In genomic region chr6:11793366-11793765, GRCm38 (mm10) we compare ENCODE assay signal across 7 mouse cellular contexts.
DNase-seq lines count a peak whose midpoint lies in the region; ATAC-seq and TF ChIP-seq lines count a peak whose summit lies in the region.

No protein-coding gene starts in this region.

- peak; percentile 21 for DNase-seq in ES-E14 (ENCODE audit: low read depth, low spot score)
- DNase-seq in adrenal gland, adult (ENCODE audit: inconsistent age in 2 of 2, low spot score in 1 of 2) = peak; percentile 41 to 85
- DNase-seq in hindbrain, embryonic 11.5 days (ENCODE audit: low spot score) = peak; percentile 69
- DNase-seq in layer of hippocampus, postnatal 10 days (ENCODE audit: low spot score in 2 of 2) = peak; percentile 63 to 65
- DNase-seq in lung, postnatal 36 days = peak; percentile 25
- DNase-seq in retina, postnatal 7 days (ENCODE audit: low read depth, low spot score) = peak; percentile 14

- peak; percentile 76 for ATAC-seq in hindbrain, embryonic 11.5 days (ENCODE audit: low FRiP score)

- H3K4me2 ChIP-seq in hindbrain, embryonic 11.5 days (replicated peaks; ENCODE audit: low read depth, low read length) = no peak overlapping the region

- no peaks in the 10 kb centered on the region for H3K9me3 ChIP-seq in ES-E14 (ENCODE audit: control insufficient read depth, insufficient read depth, low read depth, low read length)
- H3K9me3 ChIP-seq in hindbrain, embryonic 11.5 days (ENCODE audit: control insufficient read depth, low read length) = no peaks in the 10 kb centered on the region

- no peaks in the 10 kb centered on the region for H3K36me3 ChIP-seq in ES-E14 (ENCODE audit: control insufficient read depth, insufficient read depth, low read length, poor library complexity, severe bottlenecking)
- H3K36me3 ChIP-seq in hindbrain, embryonic 11.5 days (ENCODE audit: control insufficient read depth, insufficient read depth, low read length) = no peaks in the 10 kb centered on the region

- H3K27me3 ChIP-seq in hindbrain, embryonic 11.5 days (ENCODE audit: control insufficient read depth, insufficient read depth, low read length) = no peaks in the 10 kb centered on the region

- WGBS in hindbrain, embryonic 11.5 days = 32% methylated on average over 8 of the region's 8 CpGs

- H3K4me1 ChIP-seq in ES-E14 (ENCODE audit: control insufficient read depth in 2 of 2, insufficient read depth in 2 of 2, low read length in 2 of 2, poor library complexity in 1 of 2) = no peaks in the 10 kb centered on the region
- no peaks in the 10 kb centered on the region for H3K4me1 ChIP-seq in cortical plate, adult 2 months (ENCODE audit: control insufficient read depth, insufficient read depth, low read length)
- no peaks in the 10 kb centered on the region for H3K4me1 ChIP-seq in hindbrain, embryonic 11.5 days (replicated peaks; ENCODE audit: control insufficient read depth, insufficient read depth, low read length)

- no peak for TF ChIP-seq POLR2A in cortical plate, adult 2 months (IDR thresholded peaks at IDR 0.05; ENCODE audit: extremely low read depth, insufficient read depth, low read length)

- no peak overlapping the region for H3K4me3 ChIP-seq in ES-E14 (ENCODE audit: insufficient read depth in 1 of 2, low read depth in 1 of 2, low read length in 2 of 2, poor library complexity in 1 of 2, severe bottlenecking in 1 of 2)
- no peak overlapping the region for H3K4me3 ChIP-seq in cortical plate, adult 2 months (ENCODE audit: insufficient read depth, low read length)
- H3K4me3 ChIP-seq in hindbrain, embryonic 11.5 days (ENCODE audit: low read depth, low read length) = no peak overlapping the region

- no peak overlapping the region for H3K27ac ChIP-seq in ES-E14 (ENCODE audit: insufficient read depth, low read depth, low read length, poor library complexity, severe bottlenecking)
- no peak overlapping the region for H3K27ac ChIP-seq in cortical plate, adult 2 months (ENCODE audit: insufficient read depth, low read length)
- no peak overlapping the region for H3K27ac ChIP-seq in hindbrain, embryonic 11.5 days (ENCODE audit: low read depth, low read length)

- in situ Hi-C loops in ES-E14 (cut with MboI; ENCODE audit: low sequenced_read_pairs in 2 of 2, unreplicated experiment in 2 of 2) = no loop called here

- no peak overlapping the region for H3K9ac ChIP-seq in ES-E14 (ENCODE audit: insufficient read depth, low read depth, low read length, poor library complexity, severe bottlenecking)
- no peak overlapping the region for H3K9ac ChIP-seq in hindbrain, embryonic 11.5 days (ENCODE audit: low read depth, low read length)

- peak; percentile 94 for TF ChIP-seq CTCF in cortical plate, adult 2 months (IDR thresholded peaks at IDR 0.05; ENCODE audit: extremely low read depth, insufficient read depth, low read length)

TF ChIP-seq in ES-E14, 5 proteins besides CTCF, POLR2A, EP300 and RAD21:
- TF ChIP-seq ZNF384 (IDR thresholded peaks at IDR 0.05; ENCODE audit: low read depth, low read length) (no peak), ZC3H11A (IDR thresholded peaks at IDR 0.05; ENCODE audit: borderline replicate concordance, low read depth, low read length) (peak; percentile 41; the same call in 1 of the 2 replicates)

Comparison
In these comparisons a context has a peak if more than half of its experiments do, and no peak if none do; other contexts are left out.
1. DNase-seq: peak in every context shown above with its lines; median percentile 69 in hindbrain, embryonic 11.5 days; 64 in layer of hippocampus, postnatal 10 days; 63 in adrenal gland, adult; 25 in lung, postnatal 36 days; 21 in ES-E14; 14 in retina, postnatal 7 days.